Mouse (Mus musculus): Measurements from ENCODE around the gene Map7.

The Map7 gene

DNA sequence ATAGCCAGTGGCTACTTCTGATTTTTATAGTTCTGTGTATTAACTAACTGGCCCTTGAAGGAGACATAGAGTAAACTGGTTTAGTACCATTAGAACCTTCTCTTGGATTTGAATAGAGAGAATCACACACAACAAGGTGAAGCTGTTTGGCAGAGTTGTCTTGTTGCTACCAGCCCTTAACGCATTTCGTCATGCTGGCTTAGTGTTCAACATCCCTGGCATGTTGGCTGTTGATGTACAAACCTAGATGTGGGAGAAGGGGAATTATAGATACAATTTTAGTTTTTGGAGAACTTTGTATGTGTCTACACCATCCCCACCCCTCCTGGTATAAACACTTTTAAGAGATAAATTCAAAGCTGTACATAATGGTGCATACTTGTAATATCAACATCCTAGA, 37.5 kb downstream of the Map7 start:
- in situ Hi-C loops (cut with MboI, MseI) = no loop called here

DNA sequence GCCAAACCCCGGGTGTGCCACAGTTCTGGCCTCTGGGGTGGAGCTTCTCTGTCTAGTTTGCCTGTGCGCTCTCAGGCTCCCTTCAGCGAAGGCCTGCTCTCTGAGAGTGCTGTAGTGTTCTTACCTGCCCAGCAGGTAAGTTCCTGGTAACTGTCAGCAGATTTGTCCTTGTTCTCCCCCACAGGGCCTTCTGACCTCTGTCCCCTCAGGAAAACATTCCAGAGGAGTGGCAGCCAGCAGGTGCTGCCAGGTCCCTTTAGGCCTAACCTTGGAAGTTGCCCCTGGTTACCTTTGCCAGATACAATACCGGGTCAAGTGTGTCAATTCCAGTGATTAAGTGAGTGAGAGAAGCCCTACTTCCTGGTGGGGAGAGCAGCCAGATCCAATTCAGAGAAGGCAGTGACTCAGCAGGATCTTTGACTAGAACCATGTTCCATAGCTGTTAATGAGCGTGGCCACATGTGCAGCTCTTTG, 38.6 kb downstream of the Map7 start:
- in situ Hi-C loops (cut with MboI, MseI) = no loop called here

DNA sequence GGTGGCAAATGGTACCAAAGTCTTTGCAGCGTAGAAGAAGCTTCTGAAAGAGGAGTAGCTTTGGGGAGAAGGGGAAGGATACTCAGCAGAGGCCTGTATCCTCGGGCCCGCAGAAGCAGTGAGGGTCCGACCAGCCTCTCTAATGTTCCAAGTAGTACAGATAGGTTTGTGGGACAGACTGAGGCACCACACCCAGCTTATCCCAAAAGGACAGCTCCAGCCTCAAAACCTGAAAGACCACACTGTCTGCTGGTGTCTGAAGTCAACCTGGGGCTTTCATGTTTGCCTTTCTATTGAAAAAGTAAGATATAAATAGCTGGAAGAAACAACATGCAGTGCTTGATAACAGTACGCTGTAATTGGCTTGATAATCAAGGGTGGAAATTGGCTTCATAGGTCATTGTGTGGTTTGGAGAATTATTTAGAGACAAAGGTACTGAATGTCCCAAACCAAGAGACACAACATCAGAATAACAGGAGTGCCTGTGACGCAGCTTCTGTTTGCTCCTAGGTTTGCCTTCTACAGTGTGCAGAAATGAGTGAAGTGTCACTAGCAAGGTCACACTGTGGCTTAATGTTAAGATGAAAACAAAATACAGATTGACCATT, 42.0 kb downstream of the Map7 start:
- in situ Hi-C loops (cut with MboI, MseI) = no loop called here

DNA sequence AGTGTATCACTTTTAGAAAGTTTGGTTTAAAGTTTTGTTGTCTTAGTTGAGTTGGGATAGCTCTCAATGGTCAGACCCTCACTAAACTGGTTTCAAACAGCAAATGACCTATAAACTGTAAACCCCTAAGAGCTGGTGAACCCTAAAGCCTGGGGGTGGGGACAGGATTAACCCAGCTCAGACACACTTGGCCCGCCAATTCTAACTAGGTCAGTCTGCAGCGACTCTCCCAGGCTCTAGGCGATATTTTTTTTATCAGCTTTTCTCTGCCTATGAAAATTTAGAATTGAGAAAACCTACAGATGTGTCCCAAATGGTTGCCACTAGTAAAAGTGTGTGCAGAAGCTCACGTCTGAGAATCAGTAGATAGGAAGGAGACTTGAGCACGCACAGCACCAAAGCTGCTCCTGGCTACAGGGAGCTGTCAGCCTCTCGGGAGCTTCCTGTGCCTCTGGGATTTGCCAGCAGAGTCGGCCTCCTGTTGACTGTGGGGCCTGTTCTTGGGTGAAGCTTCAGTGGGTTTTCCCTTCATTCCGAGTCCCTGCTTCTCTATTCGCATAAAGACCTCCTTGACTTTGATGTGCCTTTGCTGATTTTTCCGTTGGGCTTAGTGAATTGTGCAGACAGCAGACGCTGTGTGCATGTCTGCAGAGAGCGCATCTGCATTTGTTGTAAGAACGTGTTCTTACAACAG, 46.7 kb downstream of the Map7 start:
- in situ Hi-C loops (cut with MboI, MseI) = no loop called here

DNA sequence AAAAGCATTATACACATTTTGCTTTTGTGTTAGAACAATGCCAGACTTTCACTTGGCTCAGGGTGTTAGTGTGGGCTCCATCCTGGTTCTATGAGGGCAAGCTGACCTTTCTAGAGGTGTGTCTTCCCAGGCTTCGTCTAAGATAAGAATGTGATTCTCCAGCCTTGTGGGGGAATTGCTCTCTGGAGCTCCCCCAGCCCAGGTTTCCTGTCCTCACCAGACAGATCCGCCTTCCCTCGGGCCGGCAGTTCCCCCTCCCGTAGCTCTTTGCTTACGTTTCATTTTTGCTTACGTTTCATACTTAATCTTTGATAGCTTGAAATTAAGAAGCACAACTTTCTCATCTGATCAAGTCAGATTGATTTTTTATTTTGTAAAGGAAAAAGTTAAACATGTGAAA, 48.8 kb downstream of the Map7 start:
- in situ Hi-C loops (cut with MboI, MseI) = no loop called here

DNA sequence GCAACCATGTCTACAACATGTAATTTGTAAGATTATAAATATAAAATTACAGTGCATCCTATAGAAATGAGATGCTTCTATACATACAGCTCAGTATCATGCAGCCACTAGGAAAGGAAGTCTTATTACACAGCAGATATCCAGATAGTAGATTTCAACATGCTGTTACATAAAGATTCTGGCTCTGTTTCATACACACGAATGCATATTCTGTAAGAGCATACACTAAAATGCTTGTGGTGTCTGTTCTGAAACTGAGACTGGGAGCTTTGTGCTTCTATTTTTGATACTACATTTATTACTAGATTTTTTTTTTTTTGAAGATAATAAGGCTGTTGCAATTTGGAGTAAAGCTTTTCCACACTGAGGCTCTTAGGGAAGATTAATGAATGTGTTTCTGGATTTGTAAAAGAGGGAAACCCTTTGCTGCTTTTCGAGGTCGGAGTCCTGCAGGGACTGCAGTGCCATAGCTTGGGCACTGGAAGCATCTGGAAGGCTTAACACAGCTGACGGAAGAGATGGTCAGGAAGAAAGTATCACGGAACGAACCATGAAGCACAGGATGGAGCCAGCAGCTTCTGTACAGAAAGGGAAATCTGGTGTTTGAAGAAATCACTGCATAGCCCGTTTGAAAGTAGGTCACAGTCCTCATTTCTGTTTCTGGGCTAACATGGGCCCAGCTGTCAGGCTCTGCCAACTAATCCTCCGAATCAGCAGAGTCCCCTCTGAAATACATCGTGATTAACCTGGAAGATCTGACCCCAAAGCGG, 50.9 kb downstream of the Map7 start:
- in situ Hi-C loops (cut with MboI, MseI) = no loop called here

DNA sequence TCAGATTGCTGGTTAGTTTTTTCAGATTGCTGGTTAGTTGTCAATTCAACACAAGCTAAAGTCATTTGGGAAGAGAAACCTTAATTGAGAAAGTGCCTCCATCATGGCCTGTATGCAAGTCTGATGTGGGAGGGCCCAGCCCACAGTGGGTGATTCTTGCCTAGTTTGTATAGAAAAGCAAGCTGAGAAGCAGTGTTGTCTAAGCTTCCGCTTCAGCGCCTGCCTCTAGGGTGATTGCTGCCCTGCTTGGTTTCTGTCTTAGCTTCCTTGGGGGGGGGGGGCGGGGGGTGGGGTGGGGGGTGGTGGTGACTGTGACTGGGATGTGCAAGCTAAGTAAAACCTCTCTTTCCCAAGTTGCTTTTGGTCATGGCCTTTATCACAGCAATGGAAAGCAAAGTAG, 53.0 kb downstream of the Map7 start:
- in situ Hi-C loops (cut with MboI, MseI) = no loop called here

DNA sequence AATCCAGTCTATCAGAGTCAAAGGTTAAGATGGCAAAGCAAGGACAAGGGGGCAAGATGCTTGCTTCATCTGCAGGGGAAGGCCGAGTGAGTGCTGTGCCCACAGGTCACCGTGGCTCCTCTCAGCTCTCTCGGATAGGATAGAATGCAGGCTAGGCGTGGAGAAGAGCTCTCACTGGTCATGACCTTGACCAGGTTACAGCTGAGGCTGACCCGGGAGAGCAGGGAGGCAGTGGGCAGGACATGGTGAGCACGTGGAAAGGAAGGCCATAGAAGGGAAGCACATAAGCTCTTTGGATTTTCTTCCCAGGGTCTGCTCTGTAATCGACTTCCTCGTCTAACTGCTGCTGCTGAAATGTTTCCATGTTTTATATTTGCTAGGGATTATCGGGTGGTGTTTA, 53.9 kb downstream of the Map7 start:
- in situ Hi-C loops (cut with MboI, MseI) = no loop called here

DNA sequence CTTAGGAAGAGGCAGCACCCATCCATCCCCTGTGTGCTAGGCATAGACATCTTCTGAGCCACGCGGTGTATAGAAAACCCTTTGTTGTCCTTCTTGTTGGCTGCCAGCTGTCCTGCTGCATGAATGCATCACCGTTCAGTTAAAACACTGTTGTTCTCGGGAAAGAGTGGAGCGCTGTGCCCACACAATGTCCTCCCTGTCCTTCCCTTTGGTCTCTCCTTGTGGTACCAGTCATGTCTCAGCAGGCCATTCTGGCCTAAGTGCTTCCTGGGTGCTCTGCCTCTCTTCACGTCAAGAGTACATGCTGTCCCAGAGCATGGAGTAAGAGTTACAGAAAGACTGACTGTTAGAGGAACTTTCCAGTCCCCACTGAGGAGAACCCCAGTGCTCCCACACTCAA, 54.5 kb downstream of the Map7 start:
- in situ Hi-C loops (cut with MboI, MseI) = no loop called here

DNA sequence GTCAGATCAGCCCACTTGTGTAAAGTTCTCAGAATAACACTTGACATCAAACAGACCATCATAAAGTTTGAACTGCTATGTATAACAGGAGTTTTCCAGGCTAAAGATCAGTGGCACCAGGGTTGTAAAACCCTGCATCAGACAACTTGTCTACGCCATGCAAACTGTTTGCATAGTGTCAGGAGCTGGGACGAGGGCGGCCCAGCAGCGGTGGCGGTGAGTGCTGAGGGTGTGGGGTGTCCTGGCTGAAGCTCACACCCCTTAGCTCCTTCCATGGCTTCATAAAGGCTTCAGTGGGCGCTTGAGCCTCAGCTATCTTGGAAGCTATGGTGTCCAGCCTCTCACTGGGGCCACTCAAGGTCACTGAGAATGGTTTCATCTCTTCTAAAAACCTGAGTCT, 55.2 kb downstream of the Map7 start:
- in situ Hi-C loops (cut with MboI, MseI) = no loop called here

DNA sequence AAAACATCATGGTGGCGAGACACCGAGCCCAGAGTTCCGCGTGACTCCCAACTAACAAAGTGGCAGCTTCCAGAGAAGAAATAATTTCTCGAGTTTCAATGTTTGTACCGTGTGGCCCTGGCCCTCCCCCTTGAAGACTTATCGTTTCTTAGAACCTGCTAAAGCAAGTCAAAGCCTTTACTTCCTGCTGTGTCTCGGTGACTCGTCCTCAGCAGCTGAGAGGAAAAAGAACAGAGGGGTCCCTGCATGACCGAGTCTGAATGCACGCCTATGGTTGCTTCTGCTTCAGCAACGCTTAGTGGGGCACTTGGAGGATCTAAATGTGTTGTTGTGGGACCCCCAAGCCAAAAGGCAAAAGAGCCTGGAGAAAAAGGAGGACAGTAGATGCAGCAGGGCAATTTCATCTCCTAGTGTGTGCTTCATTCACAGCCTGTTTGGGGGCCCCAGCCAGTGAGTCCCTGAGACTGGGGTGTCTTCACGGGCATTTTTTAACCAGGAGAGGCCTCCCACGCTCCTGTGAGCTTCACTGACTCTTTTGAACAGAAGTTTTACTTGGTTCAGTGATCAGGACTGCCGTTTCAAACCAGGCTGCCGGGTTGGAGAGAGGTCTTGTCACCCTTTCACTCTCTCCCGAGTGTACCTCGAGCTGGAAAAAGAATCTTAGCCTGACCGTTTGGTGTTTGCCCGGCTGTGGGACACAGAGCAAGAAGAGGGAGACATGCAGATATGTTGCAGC, 56.6 kb downstream of the Map7 start:
- in situ Hi-C loops (cut with MboI, MseI) = no loop called here

DNA sequence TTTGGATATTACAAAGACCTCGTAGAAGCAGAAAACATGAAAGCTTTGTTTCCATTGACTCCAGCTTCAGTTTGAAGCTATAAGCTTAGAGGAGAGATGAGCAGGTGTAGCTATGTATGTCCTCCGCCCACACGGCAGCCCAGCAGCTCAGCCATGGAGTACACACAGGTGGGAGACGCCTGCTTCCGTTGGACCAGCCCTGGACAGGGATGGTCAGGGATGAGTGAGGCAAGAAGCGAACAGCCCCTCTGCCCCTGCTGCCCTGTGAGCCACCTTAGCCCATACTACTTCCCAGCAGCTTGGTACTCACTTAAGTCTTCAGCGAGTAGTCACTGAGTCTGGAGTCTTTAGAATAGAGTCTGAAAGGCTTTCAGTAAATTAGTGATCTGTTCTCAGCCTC, 58.7 kb downstream of the Map7 start:
- in situ Hi-C loops (cut with MboI, MseI) = no loop called here

DNA sequence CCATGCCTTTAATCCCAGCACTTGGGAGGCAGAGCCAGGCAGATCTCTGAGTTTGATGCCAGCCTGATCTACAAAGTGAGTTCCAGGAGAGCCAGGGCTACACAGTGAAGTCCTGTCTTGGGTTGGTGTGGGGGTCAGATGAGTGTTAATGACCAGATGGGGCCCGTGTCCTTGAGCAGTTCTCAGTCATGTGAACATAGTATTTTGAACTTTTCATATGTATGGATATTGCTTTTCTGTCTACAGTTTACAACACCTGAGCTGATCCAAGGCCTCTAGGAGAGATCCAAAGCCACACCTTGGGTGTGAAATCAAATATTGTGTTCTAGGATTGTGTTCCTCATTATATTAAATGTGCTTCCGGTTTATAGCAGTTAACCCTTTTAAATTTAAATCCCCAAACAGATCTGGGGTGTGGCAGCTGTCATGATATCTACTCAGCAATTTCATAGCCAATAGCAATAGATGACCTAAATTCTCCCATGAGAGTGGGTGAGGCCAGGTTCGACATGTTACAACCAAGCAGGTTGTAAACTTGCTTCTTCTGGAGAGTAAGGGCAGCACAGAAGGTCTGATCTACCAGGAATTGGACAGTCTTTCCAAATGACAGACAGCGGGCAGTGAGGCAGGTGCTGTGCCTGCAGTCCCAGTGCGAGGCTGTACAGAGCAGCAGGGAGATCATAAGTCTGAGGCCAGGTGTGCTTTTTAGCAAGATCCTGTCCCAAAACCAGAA, 61.5 kb downstream of the Map7 start:
- in situ Hi-C loops (cut with MboI, MseI) = no loop called here

DNA sequence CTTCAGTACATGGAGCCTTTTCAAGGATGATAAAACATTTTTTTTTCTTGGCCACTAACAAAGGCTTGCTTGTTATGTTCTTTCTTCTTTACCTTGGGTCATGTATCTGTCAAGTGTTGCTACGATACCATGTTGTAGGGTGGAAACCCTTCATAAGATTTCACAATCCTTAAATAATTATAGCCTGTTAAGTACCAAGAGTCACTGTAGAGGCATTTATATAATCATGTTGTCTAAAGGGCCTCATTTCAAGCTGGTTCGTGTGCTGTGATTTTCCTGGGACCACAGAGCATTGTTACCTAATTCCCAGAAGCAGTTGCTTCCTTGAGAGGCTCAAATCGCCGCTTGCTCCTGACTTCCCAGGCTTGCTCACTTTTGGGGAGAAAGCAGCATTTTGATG, 66.1 kb downstream of the Map7 start:
- in situ Hi-C loops (cut with MboI, MseI) = no loop called here

DNA sequence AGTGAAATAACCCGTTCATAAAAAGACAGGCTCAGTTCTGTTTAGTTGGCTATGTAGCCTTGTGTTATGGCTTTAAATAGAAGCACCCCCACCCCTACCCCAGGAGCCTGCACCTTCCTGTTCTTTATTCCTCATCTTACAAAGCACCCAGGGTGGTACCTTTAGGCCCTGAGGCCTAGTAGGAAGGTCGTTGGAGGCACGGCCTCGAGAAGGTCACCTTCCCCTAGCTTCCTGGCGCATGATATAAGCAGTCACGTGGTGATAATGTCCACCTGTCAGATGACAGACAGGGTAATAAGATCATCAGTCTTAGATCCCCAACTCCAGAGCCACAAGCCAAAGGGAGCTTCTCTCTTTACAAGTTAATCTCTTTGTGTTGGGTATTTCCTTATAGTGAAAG, 68.7 kb downstream of the Map7 start:
- in situ Hi-C loops (cut with MboI, MseI) = no loop called here

DNA sequence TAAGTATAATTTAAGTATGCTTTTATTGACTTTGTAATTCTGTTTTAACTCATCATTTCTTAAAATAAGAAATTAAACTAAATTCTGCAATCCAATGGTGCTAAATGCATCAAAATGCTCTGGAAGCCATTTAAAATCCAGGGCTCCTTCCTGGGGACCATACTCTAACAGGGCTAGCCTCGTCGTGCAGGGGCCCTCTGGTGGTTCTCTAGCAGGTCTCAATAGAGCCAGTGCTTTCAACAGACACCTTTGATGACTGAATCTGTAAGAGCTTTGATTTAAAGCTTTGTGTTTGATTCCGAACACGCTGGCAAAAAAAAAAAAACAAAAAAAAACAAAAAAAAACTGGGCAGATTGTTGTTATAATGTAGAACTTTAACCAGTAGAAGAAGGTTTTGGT, 70.6 kb downstream of the Map7 start:
- in situ Hi-C loops (cut with MboI, MseI) = no loop called here

DNA sequence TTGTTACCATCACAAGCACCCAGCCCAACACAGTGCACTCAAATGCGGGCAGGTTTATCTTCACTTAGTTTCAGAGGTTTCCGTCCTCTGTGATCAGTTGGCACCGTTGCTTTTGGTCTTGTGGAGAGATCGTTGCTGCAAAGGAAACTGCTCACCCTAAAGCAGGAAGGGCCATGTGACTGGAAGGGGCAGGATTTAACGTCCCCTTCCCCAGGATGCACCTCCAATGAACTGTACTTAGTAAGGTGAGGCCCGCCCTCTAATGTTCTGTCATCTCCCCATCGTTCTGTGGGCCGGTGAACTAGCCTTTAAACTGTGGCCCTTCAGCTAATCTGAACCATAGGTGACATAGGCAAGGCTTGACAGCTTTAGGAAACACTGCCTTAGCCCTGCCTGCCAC, 71.3 kb downstream of the Map7 start:
- in situ Hi-C loops (cut with MboI, MseI) = no loop called here

DNA sequence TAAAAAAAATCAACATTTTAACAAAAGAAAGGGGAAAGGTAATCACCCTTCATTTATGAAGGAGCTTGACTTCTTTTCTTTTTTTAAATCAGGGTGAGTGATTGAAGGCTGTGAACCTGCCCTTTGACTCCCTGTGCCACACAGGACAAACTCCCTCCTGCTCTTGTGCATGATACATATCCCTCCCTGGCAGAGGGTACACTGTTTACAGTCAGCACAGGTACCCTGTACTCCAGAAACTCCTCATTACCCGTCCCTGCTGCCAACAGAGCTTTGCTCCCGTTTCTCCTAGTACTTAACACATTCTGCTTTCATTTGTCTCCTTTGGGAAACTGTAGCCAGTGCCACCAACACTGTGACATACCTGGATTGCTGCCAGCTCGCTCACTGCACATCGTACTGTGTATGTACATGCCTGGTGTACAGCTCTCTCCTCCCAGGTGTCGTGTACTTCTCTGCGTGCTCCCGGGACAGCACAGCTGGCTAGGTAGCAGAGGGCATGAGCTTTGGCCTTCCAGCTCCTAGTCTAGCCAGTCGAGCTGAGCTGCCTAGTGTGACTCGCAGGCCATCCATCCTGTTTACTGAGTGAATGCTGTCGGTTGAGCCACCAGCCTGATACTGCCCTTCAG, 72.3 kb downstream of the Map7 start:
- in situ Hi-C loops (cut with MboI, MseI) = no loop called here

DNA sequence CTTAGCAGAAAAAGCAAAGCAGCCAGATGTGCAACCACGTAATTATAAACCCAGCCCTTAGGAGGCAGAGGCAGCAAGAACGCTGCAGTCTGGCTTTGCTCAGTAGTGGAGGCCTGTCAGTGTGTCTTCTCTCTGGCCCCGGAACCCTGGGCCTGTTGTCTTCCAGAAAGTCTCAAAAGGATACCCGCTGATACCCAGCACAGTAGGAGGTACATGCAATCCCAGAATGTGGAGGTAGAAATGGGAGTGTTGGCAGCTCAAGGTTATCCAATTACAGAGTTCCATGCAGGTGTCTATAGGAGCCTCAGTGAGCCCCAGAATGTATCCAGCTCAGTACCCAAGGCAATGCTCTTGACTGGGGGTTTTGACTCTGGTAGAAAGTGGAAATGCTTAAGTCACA, 73.7 kb downstream of the Map7 start:
- in situ Hi-C loops (cut with MboI, MseI) = no loop called here

DNA sequence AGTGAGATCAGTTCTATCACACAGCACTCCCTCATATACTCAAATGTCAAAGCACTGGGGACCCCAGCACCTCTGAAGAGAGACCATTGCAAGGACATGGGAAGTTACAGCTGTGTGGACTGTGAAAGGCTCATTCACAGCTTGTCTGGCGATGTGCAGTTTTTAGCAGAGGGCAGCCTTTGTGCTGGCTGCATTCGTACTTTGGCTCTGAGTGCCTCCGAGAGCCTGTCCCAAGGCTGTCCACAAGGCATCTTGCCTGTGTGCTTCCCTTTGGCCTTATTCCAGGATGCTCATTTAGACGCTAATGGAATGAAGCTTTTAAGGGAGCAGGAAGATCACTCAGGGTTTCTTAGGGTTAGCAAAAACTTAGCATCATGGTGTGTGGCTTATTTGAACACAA, 78.5 kb downstream of the Map7 start:
- in situ Hi-C loops (cut with MboI, MseI) = no loop called here

DNA sequence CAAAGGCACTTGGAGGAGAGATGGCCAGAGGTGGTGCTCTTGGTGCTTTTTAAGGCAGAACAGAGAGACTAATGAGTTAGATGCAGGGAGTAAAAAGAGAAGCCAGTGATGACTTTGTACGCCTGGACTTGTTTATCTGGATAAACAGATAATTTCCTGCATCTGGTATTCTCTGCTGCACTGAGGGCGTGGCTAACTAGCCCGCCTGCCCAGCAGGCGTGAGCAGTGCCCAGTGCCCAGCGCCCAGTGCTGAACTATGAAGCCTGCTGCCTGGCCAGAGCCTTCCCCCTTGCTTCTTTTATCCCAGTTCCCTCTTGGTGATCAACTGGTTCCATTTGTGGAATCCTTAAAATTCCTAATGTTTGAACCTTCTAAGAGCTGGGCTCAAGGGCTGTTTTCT, 81.8 kb downstream of the Map7 start:
- in situ Hi-C loops (cut with MboI, MseI) = no loop called here
